Mouse (Mus musculus) heart, adult 9 months (tissue): ENCODE results near the gene Zbtb44.
A peak's percentile ranks its signal among the peaks of the same experiment; 100 is the strongest.
"Not testable (repeated sequence)": the region's sequence is repeated elsewhere in the genome, so short reads cannot be mapped to it uniquely, and the experiment has no call there.

Experiments
- DNase-seq, 2 experiments: peaks; one replicate each; pipeline ENCODE4 v3.0.0; 2022; ENCODE audit warnings: low spot score in 2 of 2

Gene Zbtb44

GRCm38 (mm10) chr9:31030532-31031413 lies at the start of gene Zbtb44:
TSS of gene Zbtb44 (plus strand) at chr9:31030644.
- DNase-seq = no peak

GRCm38 (mm10) chr9:30985782-30986181 lies 44.7 kb upstream of the Zbtb44 start:
- DNase-seq = no peak

GRCm38 (mm10) chr9:30993106-30993505 lies 37.3 kb upstream of the Zbtb44 start:
- no peak for DNase-seq

GRCm38 (mm10) chr9:30996590-30997562 lies 33.6 kb upstream of the Zbtb44 start:
- DNase-seq = peak; percentile 4 to 17

- DNase-seq = no peak
Measured at GRCm38 (mm10) chr9:31000641-31001040, 29.8 kb upstream of the Zbtb44 start.

GRCm38 (mm10) chr9:31002528-31002927 lies 27.9 kb upstream of the Zbtb44 start:
- no peak for DNase-seq

GRCm38 (mm10) chr9:31009334-31009733 lies 21.1 kb upstream of the Zbtb44 start:
- no peak for DNase-seq

GRCm38 (mm10) chr9:31010040-31010439 lies 20.4 kb upstream of the Zbtb44 start:
- no peak for DNase-seq

GRCm38 (mm10) chr9:31010749-31011148 lies 19.7 kb upstream of the Zbtb44 start:
- DNase-seq = no peak

GRCm38 (mm10) chr9:31011533-31011932 lies 18.9 kb upstream of the Zbtb44 start:
- DNase-seq = peak; percentile 43 to 44

GRCm38 (mm10) chr9:31012674-31013073 lies 17.8 kb upstream of the Zbtb44 start:
- DNase-seq = no peak

- DNase-seq = no peak
Measured at GRCm38 (mm10) chr9:31013415-31013814, 17.0 kb upstream of the Zbtb44 start.

GRCm38 (mm10) chr9:31017616-31018015 lies 12.8 kb upstream of the Zbtb44 start:
- DNase-seq = no peak

GRCm38 (mm10) chr9:31018158-31018557 lies 12.3 kb upstream of the Zbtb44 start:
- no peak for DNase-seq

GRCm38 (mm10) chr9:31018705-31019104 lies 11.7 kb upstream of the Zbtb44 start:
- no peak for DNase-seq

- DNase-seq = no peak
Measured at GRCm38 (mm10) chr9:31028251-31028650, 2.2 kb upstream of the Zbtb44 start.

- DNase-seq = peak; percentile 97
Measured at GRCm38 (mm10) chr9:31029751-31030511, 513 bp upstream of the Zbtb44 start.

- DNase-seq = no peak
Measured at GRCm38 (mm10) chr9:31031414-31031843, 985 bp downstream of the Zbtb44 start.

GRCm38 (mm10) chr9:31032546-31032945 lies 2.1 kb downstream of the Zbtb44 start:
- DNase-seq = no peak

- no peak for DNase-seq
Measured at GRCm38 (mm10) chr9:31050208-31050607, 19.8 kb downstream of the Zbtb44 start.

- DNase-seq = not testable (repeated sequence)
Measured at GRCm38 (mm10) chr9:31051509-31051908, 21.1 kb downstream of the Zbtb44 start.

- DNase-seq = no peak
Measured at GRCm38 (mm10) chr9:31058723-31059122, 28.3 kb downstream of the Zbtb44 start.
